Mouse (Mus musculus) liver, postnatal 0 days (tissue): ENCODE measurements around the gene Slc26a3. TPM values are rescaled to one million over a fixed set of nuclear protein-coding genes. Genes with fewer than 3 reads are reported as not detected.
A peak's percentile ranks its signal among the peaks of the same experiment; 100 is the strongest.

Experiments used
- ATAC-seq: fragments of 200-750 bp; cut with Nextera tagmentation; 2 replicates; pipeline ENCODE4 v1.8.0; 2017; ENCODE audit warnings: mild to moderate bottlenecking, moderate library complexity
- DNase-seq: peaks from one replicate; pipeline ENCODE4 v3.0.0-alpha.2; 2016
- H3K27ac ChIP-seq: fragments of 300-500 bp; sonication (generic); 2 replicates; pipeline ENCODE4 v1.5.1; 2014; ENCODE audit warnings: antibody characterized with exemption, moderate library complexity, mild to moderate bottlenecking, low read depth
- H3K27me3 ChIP-seq: fragments of 300-500 bp; sonication (generic); 2 replicates; pipeline ENCODE4 v1.6.1; 2014; ENCODE audit warnings: low read length, control low read depth, mixed read lengths; ENCODE audit not compliant: insufficient read depth
- H3K36me3 ChIP-seq: fragments of 300-500 bp; sonication (generic); replicated peaks from 2 replicates; pipeline ENCODE4 v1.6.1; 2014; ENCODE audit warnings: mild to moderate bottlenecking, control low read depth, low read length, moderate library complexity, mixed read lengths; ENCODE audit not compliant: insufficient read depth
- H3K4me1 ChIP-seq: fragments of 300-500 bp; sonication (generic); 2 replicates; pipeline ENCODE4 v1.6.1; 2014; ENCODE audit warnings: antibody characterized with exemption, mild to moderate bottlenecking, control low read depth; ENCODE audit not compliant: insufficient read depth
- H3K4me2 ChIP-seq: fragments of 300-500 bp; sonication (generic); 2 replicates; pipeline ENCODE4 v1.6.1; 2014; ENCODE audit warnings: low read depth, mild to moderate bottlenecking, low read length, moderate library complexity, mixed read lengths
- H3K4me3 ChIP-seq: fragments of 300-500 bp; sonication (generic); 2 replicates; pipeline ENCODE4 v1.5.1; 2014; ENCODE audit warnings: low read depth, low read length
- H3K9ac ChIP-seq: fragments of 300-500 bp; sonication (generic); replicated peaks from 2 replicates; pipeline ENCODE4 v1.6.1; 2014; ENCODE audit warnings: mild to moderate bottlenecking, moderate library complexity
- H3K9me3 ChIP-seq: fragments of 300-500 bp; sonication (generic); 2 replicates; pipeline ENCODE4 v1.6.1; 2016; ENCODE audit warnings: mild to moderate bottlenecking, control low read depth, low read length, mixed read lengths
- CTCF ChIP-seq: sonication (generic); IDR thresholded peaks from 2 replicates; pipeline ENCODE4 v1.5.1; 2016; ENCODE audit warnings: antibody characterized with exemption, low read depth
- EP300 ChIP-seq: IDR thresholded peaks from 2 replicates; pipeline ENCODE4 v1.6.1; 2016; ENCODE audit warnings: antibody characterized with exemption, low read depth, mild to moderate bottlenecking
- WGBS: fragments of 180-500 bp; shearing (Covaris S2); extraction: QIAGEN DNeasy Blood & Tissue Kit; methylation state at CpG from one replicate; pipeline ENCODE4 v1.1.7; 2014; ENCODE audit not compliant: insufficient replicate concordance; 5-methylcytosine and 5-hydroxymethylcytosine counted together
- polyA plus RNA-seq: library from polyadenylated mRNA; unstranded; fragments of >200 nt; fragmentation: Nextera tagmentation; extraction: Ambion mirVana; gene quantifications from 2 replicates; pipeline ENCODE4 v1.2.1, GENCODE M21; 2015

Gene Slc26a3
- polyA plus RNA-seq, 1 experiment from 2014 or later, result 0.09 TPM

GRCm38 (mm10) chr12:31382451-31382850 is 8.2 kb upstream of the Slc26a3 start:
- 60% methylated on average over 2 of the region's 2 CpGs for WGBS
- TF ChIP-seq EP300, result no peak
- TF ChIP-seq CTCF, result no peak

GRCm38 (mm10) chr12:31387303-31387702 is 3.4 kb upstream of the Slc26a3 start:
- H3K27me3 ChIP-seq, result no peaks in the 10 kb centered on the region
- no peak overlapping the region for H3K9ac ChIP-seq
- DNase-seq (no peak), ATAC-seq (no peak)
- H3K27ac ChIP-seq, result no peak overlapping the region
- no peaks in the 10 kb centered on the region for H3K9me3 ChIP-seq
- 70% methylated on average over 3 of the region's 3 CpGs for WGBS
- H3K4me1 ChIP-seq, result no peaks in the 10 kb centered on the region
- H3K4me3 ChIP-seq, result no peak overlapping the region
- H3K36me3 ChIP-seq, result no peaks in the 10 kb centered on the region
- TF ChIP-seq CTCF (no peak), EP300 (no peak)
- H3K4me2 ChIP-seq, result no peak overlapping the region

More at GRCm38 (mm10) chr12:31382451-31382850, 8.2 kb upstream of the Slc26a3 start:
- Histone ChIP-seq H3K9me3 (no peaks in the 10 kb centered on the region), H3K4me1 (no peaks in the 10 kb centered on the region), H3K4me3 (no peak overlapping the region), H3K27me3 (no peaks in the 10 kb centered on the region), H3K9ac (no peak overlapping the region), H3K27ac (no peak overlapping the region), H3K36me3 (no peaks in the 10 kb centered on the region), H3K4me2 (no peak overlapping the region)
- ATAC-seq, result no peak
- DNase-seq, result no peak

GRCm38 (mm10) chr12:31391696-31392095 is 1.0 kb downstream of the Slc26a3 start:
- TF ChIP-seq CTCF, result no peak
- no peak for TF ChIP-seq EP300
- no peak overlapping the region for H3K9ac ChIP-seq
- 81% methylated on average over 12 of the region's 12 CpGs for WGBS
- H3K4me2 ChIP-seq, result no peak overlapping the region
- H3K36me3 ChIP-seq, result no peaks in the 10 kb centered on the region
- no peaks in the 10 kb centered on the region for H3K9me3 ChIP-seq
- H3K4me3 ChIP-seq, result no peak overlapping the region
- DNase-seq, result no peak
- H3K27me3 ChIP-seq, result no peaks in the 10 kb centered on the region
- ATAC-seq, result no peak
- H3K4me1 ChIP-seq, result no peaks in the 10 kb centered on the region
- H3K27ac ChIP-seq, result no peak overlapping the region

- Histone ChIP-seq H3K9ac (no peak overlapping the region), H3K4me3 (no peak overlapping the region), H3K27ac (no peak overlapping the region), H3K4me2 (no peak overlapping the region), H3K27me3 (no peaks in the 10 kb centered on the region), H3K9me3 (no peaks in the 10 kb centered on the region), H3K36me3 (no peaks in the 10 kb centered on the region), H3K4me1 (no peaks in the 10 kb centered on the region)
- no peak for DNase-seq
- 65% methylated on average over 1 of the region's 1 CpGs for WGBS
- ATAC-seq, result no peak
- TF ChIP-seq CTCF (no peak), EP300 (no peak)
These were observed 5.2 kb downstream of the Slc26a3 start for GRCm38 (mm10) chr12:31395895-31396294.

- no peaks in the 10 kb centered on the region for H3K27me3 ChIP-seq
- H3K27ac ChIP-seq, result no peak overlapping the region
- WGBS, result 74% methylated on average over 4 of the region's 4 CpGs
- H3K4me3 ChIP-seq, result no peak overlapping the region
- no peak for DNase-seq
- no peak overlapping the region for H3K4me2 ChIP-seq
- no peaks in the 10 kb centered on the region for H3K36me3 ChIP-seq
- ATAC-seq, result no peak
- H3K9me3 ChIP-seq, result no peaks in the 10 kb centered on the region
- TF ChIP-seq CTCF (no peak), EP300 (no peak)
- no peak overlapping the region for H3K9ac ChIP-seq
- H3K4me1 ChIP-seq, result no peaks in the 10 kb centered on the region
These were observed 7.0 kb downstream of the Slc26a3 start for GRCm38 (mm10) chr12:31397709-31398108.

- H3K27ac ChIP-seq, result no peak overlapping the region
- TF ChIP-seq CTCF (no peak), EP300 (no peak)
- H3K4me1 ChIP-seq, result no peaks in the 10 kb centered on the region
- no peak overlapping the region for H3K9ac ChIP-seq
- 67% methylated on average over 1 of the region's 1 CpGs for WGBS
- no peak overlapping the region for H3K4me2 ChIP-seq
- H3K36me3 ChIP-seq, result no peaks in the 10 kb centered on the region
- H3K4me3 ChIP-seq, result no peak overlapping the region
- DNase-seq (no peak), ATAC-seq (no peak)
- no peaks in the 10 kb centered on the region for H3K9me3 ChIP-seq
- H3K27me3 ChIP-seq, result no peaks in the 10 kb centered on the region
These were observed 10.2 kb downstream of the Slc26a3 start for GRCm38 (mm10) chr12:31400821-31401220.

- WGBS, result 68% methylated on average over 6 of the region's 6 CpGs
- no peak overlapping the region for H3K9ac ChIP-seq
These were observed 11.3 kb downstream of the Slc26a3 start for GRCm38 (mm10) chr12:31401930-31402329.

More at GRCm38 (mm10) chr12:31401930-31402329, 11.3 kb downstream of the Slc26a3 start:
- Histone ChIP-seq H3K27ac (no peak overlapping the region), H3K4me3 (no peak overlapping the region), H3K36me3 (no peaks in the 10 kb centered on the region), H3K9me3 (no peaks in the 10 kb centered on the region), H3K27me3 (no peaks in the 10 kb centered on the region), H3K4me1 (no peaks in the 10 kb centered on the region), H3K4me2 (no peak overlapping the region)
- TF ChIP-seq CTCF (no peak), EP300 (no peak)
- DNase-seq (no peak), ATAC-seq (peak; percentile 55; the same call in 1 of the 2 replicates)
